Mouse (Mus musculus): ENCODE results near the gene Mapkapk5. TPM values are rescaled to one million over a fixed set of nuclear protein-coding genes. Genes with fewer than 3 reads are reported as not detected.

The Mapkapk5 gene
- polyA plus RNA-seq, 1 experiment from 2014 or later: 67.5 TPM

GRCm38 (mm10) chr5:121583765-121584501, 38.2 kb upstream of the Mapkapk5 start:
- no peak for ATAC-seq (replicated peaks)
- no peaks in the 10 kb centered on the region for H3K27me3 ChIP-seq (replicated peaks)
- no peaks in the 10 kb centered on the region for H3K9me3 ChIP-seq
- no peak overlapping the region for H3K4me3 ChIP-seq
- no peaks in the 10 kb centered on the region for H3K4me1 ChIP-seq
- no peak overlapping the region for H3K27ac ChIP-seq
- no peak overlapping the region for H3K9ac ChIP-seq
- peaks cover 12% of the 10 kb centered on the region; the same call in 1 of the 2 replicates for H3K36me3 ChIP-seq (replicated peaks)
- H3K4me2 ChIP-seq: no peak overlapping the region
- 58% methylated on average over 12 of the region's 12 CpGs for WGBS

DNA sequence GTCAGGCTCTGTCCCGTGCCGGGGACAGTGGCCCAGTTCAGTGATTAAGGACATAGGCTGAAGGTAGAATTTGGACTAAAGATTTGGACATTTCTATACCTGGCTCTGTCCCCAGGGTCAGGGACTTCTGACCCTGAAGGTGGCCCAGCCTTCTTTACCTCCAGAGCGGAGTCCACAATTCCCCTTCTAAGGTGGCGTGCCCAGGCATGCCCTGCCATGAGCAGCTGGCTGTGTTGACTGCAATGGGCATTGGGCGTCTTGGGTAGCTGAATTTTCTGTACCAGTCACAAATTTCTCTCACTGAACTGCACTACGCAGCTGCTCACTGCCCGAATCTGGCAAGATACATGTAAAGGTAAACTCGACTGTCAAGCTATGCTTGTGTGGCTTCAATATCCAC, 36.2 kb upstream of the Mapkapk5 start:
- no peak overlapping the region for H3K9ac ChIP-seq
- H3K36me3 ChIP-seq (replicated peaks): peaks cover 12% of the 10 kb centered on the region; the same call in 1 of the 2 replicates
- H3K27me3 ChIP-seq (replicated peaks): no peaks in the 10 kb centered on the region
- no peak for ATAC-seq (replicated peaks)
- H3K4me1 ChIP-seq: no peaks in the 10 kb centered on the region
- WGBS: 94% methylated on average over 8 of the region's 8 CpGs
- H3K9me3 ChIP-seq: no peaks in the 10 kb centered on the region
- no peak overlapping the region for H3K4me2 ChIP-seq
- H3K27ac ChIP-seq: no peak overlapping the region
- no peak overlapping the region for H3K4me3 ChIP-seq

GRCm38 (mm10) chr5:121576927-121577488, 31.3 kb upstream of the Mapkapk5 start:
- no peak for ATAC-seq (replicated peaks)
- Histone ChIP-seq H3K9me3 (no peaks in the 10 kb centered on the region), H3K4me1 (no peaks in the 10 kb centered on the region), H3K36me3 (replicated peaks) (peaks cover 16% of the 10 kb centered on the region; the same call in 1 of the 2 replicates), H3K27me3 (replicated peaks) (no peaks in the 10 kb centered on the region), H3K9ac (no peak overlapping the region), H3K4me2 (no peak overlapping the region), H3K27ac (no peak overlapping the region), H3K4me3 (no peak overlapping the region)
- 88% methylated on average over 11 of the region's 11 CpGs for WGBS

- Histone ChIP-seq H3K4me3 (no peak overlapping the region), H3K9me3 (no peaks in the 10 kb centered on the region), H3K4me1 (no peaks in the 10 kb centered on the region), H3K4me2 (no peak overlapping the region), H3K36me3 (replicated peaks) (peaks cover 16% of the 10 kb centered on the region; the same call in 1 of the 2 replicates), H3K27me3 (replicated peaks) (no peaks in the 10 kb centered on the region), H3K9ac (no peak overlapping the region), H3K27ac (no peak overlapping the region)
- WGBS: 92% methylated on average over 11 of the region's 11 CpGs
- ATAC-seq (replicated peaks): no peak
Measured at GRCm38 (mm10) chr5:121575867-121576266, 30.2 kb upstream of the Mapkapk5 start.

- no peaks in the 10 kb centered on the region for H3K9me3 ChIP-seq
- H3K27ac ChIP-seq: no peak overlapping the region
- no peaks in the 10 kb centered on the region for H3K27me3 ChIP-seq (replicated peaks)
- H3K4me1 ChIP-seq: no peaks in the 10 kb centered on the region
- peaks cover 6% of the 10 kb centered on the region; the same call in 1 of the 2 replicates for H3K36me3 ChIP-seq (replicated peaks)
- H3K9ac ChIP-seq: no peak overlapping the region
- 88% methylated on average over 13 of the region's 13 CpGs for WGBS
- no peak overlapping the region for H3K4me2 ChIP-seq
- H3K4me3 ChIP-seq: no peak overlapping the region
- no peak for ATAC-seq (replicated peaks)
Measured at GRCm38 (mm10) chr5:121574145-121574544, 28.4 kb upstream of the Mapkapk5 start.

DNA sequence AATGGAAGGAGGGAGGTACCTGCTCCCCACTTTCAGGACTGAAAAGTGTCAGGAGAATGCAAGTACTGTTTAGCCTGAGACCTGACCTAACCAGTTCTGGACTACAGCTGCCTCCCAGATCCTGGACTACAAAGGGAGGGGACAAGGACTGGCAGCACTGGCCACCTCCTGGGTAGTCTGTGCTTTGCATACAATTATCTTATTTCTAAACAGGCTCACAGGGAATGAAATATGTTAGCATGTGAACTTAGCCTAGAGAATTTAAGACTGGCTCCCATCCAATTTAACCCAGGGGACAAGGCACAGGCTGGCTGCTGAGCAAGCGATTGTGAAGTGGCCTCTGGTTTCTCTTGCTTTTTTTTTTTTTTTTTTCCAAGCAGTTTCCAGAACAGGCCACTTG, 25.1 kb upstream of the Mapkapk5 start:
- peaks cover 4% of the 10 kb centered on the region; the same call in 1 of the 2 replicates for H3K36me3 ChIP-seq (replicated peaks)
- WGBS: 73% methylated on average over 1 of the region's 1 CpGs
- no peak for ATAC-seq (replicated peaks)

GRCm38 (mm10) chr5:121569881-121570420, 24.2 kb upstream of the Mapkapk5 start:
- Histone ChIP-seq H3K4me3 (no peak overlapping the region), H3K9ac (no peak overlapping the region), H3K27ac (no peak overlapping the region), H3K4me1 (no peaks in the 10 kb centered on the region), H3K27me3 (replicated peaks) (no peaks in the 10 kb centered on the region), H3K4me2 (no peak overlapping the region), H3K9me3 (no peaks in the 10 kb centered on the region), H3K36me3 (replicated peaks) (peaks cover 4% of the 10 kb centered on the region; the same call in 1 of the 2 replicates)
- WGBS: 67% methylated on average over 8 of the region's 9 CpGs
- no peak for ATAC-seq (replicated peaks)

More for the DNA sequence above, 25.1 kb upstream of the Mapkapk5 start:
- H3K4me2 ChIP-seq: no peak overlapping the region
- no peaks in the 10 kb centered on the region for H3K27me3 ChIP-seq (replicated peaks)
- H3K4me1 ChIP-seq: no peaks in the 10 kb centered on the region
- H3K9ac ChIP-seq: no peak overlapping the region
- H3K4me3 ChIP-seq: no peak overlapping the region
- H3K27ac ChIP-seq: no peak overlapping the region
- no peaks in the 10 kb centered on the region for H3K9me3 ChIP-seq

DNA sequence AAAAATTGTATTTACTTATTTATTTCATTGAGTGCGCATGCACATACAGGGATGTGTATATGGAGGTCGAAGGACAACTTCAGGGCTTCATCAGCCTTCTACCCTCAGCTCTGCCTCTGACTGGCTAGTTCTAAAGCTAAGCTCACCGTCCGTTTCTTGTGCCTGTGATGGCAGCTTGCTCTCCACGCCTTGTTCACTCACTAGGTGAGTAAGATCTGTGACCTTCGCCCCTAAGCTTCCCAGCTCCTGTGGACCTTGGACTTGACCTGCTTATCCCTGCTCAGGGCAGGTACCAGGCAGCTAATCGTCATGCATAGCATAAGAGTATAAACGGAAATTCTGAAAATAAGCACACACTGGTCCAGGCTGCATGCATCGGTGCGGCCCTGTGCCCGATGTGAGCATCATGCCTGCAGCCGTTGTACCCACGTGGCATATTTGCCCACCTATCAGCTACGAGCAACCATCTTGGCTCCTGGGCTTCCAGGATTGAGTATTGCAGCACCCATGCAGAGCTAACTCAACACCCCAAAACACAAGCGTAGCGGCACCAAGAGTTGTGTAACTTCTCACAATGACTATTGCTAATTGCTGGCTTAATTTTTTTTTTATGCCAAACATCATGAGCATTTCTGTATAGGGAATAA, 20.5 kb upstream of the Mapkapk5 start:
- Histone ChIP-seq H3K4me3 (no peak overlapping the region), H3K4me2 (no peak overlapping the region), H3K4me1 (peaks cover 3% of the 10 kb centered on the region; the same call in 1 of the 2 replicates), H3K36me3 (replicated peaks) (no peaks in the 10 kb centered on the region), H3K9ac (no peak overlapping the region), H3K9me3 (no peaks in the 10 kb centered on the region), H3K27ac (no peak overlapping the region), H3K27me3 (replicated peaks) (no peaks in the 10 kb centered on the region)
- no peak for ATAC-seq (replicated peaks)
- WGBS: 91% methylated on average over 16 of the region's 16 CpGs

- Histone ChIP-seq H3K9me3 (no peaks in the 10 kb centered on the region), H3K27ac (no peak overlapping the region), H3K9ac (no peak overlapping the region), H3K4me2 (peak overlapping the region; percentile 32), H3K4me1 (peaks cover 3% of the 10 kb centered on the region; the same call in 1 of the 2 replicates), H3K27me3 (replicated peaks) (no peaks in the 10 kb centered on the region), H3K4me3 (no peak overlapping the region), H3K36me3 (replicated peaks) (no peaks in the 10 kb centered on the region)
- 14% methylated on average over 11 of the region's 11 CpGs for WGBS
- no peak for ATAC-seq (replicated peaks)
Measured at GRCm38 (mm10) chr5:121564468-121564895, 18.8 kb upstream of the Mapkapk5 start.

GRCm38 (mm10) chr5:121562436-121562835, 16.7 kb upstream of the Mapkapk5 start:
- Histone ChIP-seq H3K4me1 (peaks cover 3% of the 10 kb centered on the region; the same call in 1 of the 2 replicates), H3K4me2 (no peak overlapping the region), H3K27ac (no peak overlapping the region), H3K9me3 (no peaks in the 10 kb centered on the region), H3K4me3 (no peak overlapping the region), H3K27me3 (replicated peaks) (no peaks in the 10 kb centered on the region), H3K36me3 (replicated peaks) (no peaks in the 10 kb centered on the region), H3K9ac (no peak overlapping the region)
- 90% methylated on average over 3 of the region's 3 CpGs for WGBS
- no peak for ATAC-seq (replicated peaks)

DNA sequence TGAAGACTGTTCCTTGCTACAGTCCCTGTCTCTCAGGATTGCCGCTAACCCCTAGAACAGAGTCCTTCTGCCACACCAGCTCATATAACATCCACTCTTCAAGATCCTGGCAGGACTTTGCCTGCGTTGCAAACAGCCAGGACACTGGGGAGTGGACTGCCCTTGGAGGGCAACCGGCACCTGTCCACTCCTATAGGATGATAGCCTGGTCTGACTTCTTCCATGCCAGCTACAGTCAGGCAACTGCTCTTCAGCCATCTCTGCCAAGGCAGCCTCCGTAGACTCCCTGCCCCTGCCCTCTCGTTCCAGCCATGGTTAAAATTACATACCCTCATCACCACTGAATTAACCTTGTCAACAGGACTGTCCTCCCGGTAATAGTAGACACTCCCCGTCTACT, 3.5 kb upstream of the Mapkapk5 start:
- Histone ChIP-seq H3K4me3 (no peak overlapping the region), H3K9ac (no peak overlapping the region), H3K27ac (no peak overlapping the region), H3K9me3 (no peaks in the 10 kb centered on the region), H3K27me3 (replicated peaks) (no peaks in the 10 kb centered on the region), H3K36me3 (replicated peaks) (no peaks in the 10 kb centered on the region), H3K4me2 (no peak overlapping the region), H3K4me1 (peaks cover 16% of the 10 kb centered on the region)
- 87% methylated on average over 7 of the region's 7 CpGs for WGBS
- no peak for ATAC-seq (replicated peaks)

DNA sequence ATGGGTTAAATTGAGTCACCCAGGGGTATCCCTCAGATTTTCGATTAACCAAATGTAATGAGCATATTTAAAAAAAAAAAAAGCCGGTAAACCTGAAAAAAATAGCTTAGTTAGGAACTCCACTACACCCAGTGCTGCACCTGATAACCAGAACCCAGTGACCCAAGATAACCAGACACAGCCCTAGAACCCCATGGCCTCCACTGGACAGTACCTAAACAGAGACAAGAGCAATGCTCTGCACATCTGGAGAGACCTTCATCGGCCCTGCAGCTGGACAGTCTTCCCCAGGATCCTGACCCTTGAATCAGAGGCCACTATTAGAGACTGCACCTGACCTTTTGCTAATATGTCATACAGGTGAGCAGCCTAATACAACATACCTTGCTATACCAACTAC, 1.4 kb upstream of the Mapkapk5 start:
- no peak overlapping the region for H3K27ac ChIP-seq
- no peak for ATAC-seq (replicated peaks)
- H3K9me3 ChIP-seq: no peaks in the 10 kb centered on the region
- no peak overlapping the region for H3K4me2 ChIP-seq
- H3K36me3 ChIP-seq (replicated peaks): no peaks in the 10 kb centered on the region
- H3K4me1 ChIP-seq: peaks cover 37% of the 10 kb centered on the region
- no peak overlapping the region for H3K9ac ChIP-seq
- 97% methylated on average over 3 of the region's 3 CpGs for WGBS
- H3K27me3 ChIP-seq (replicated peaks): no peaks in the 10 kb centered on the region
- no peak overlapping the region for H3K4me3 ChIP-seq
